Mouse (Mus musculus) retina, postnatal 7 days (tissue): ENCODE data around the gene Smpd3.

Experiments
- DNase-seq: peaks from one replicate; pipeline ENCODE4 v3.0.0-alpha.2; 2012; ENCODE audit warnings: low read depth, low spot score

Gene Smpd3

DNA sequence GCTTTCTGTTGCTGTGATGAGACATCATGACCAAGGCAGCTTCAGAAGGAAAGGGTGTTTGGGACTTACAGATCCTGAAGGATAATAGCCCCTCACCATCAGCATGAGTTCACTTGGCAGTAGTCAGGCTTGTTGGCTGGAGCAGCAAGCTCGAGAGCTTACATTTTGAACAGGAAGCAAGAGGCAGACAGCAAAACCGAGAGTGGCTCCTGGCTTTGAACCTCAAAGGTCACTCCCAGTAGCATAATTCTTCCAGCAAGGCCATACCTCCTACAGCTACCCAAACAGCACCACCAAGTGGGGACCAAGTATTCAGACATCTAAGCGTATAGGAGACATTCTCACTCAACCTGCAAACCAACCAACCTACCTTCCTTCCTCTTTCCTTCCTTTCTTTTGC lies 105.0 kb downstream of the Smpd3 start:
- no peak for DNase-seq

DNA sequence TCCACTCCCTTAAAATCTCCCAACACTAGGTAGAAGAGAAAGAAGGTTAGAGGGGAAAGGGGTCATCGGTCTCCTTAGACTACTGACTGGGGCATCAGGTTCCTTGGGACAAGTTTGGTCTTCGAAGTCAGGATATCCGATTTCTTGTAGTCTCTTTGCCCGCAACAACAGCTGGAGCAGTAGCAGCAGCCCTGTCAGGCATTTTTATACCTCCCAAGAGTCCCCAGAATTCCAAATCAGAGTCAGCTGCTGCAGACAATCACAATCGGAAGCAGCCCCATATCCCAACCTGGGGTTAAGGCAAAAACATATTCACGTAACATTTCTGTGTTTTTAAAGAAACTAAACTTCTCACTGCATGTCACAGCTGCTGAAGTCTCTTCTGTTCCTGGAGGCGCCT lies 106.3 kb downstream of the Smpd3 start:
- DNase-seq = no peak

DNA sequence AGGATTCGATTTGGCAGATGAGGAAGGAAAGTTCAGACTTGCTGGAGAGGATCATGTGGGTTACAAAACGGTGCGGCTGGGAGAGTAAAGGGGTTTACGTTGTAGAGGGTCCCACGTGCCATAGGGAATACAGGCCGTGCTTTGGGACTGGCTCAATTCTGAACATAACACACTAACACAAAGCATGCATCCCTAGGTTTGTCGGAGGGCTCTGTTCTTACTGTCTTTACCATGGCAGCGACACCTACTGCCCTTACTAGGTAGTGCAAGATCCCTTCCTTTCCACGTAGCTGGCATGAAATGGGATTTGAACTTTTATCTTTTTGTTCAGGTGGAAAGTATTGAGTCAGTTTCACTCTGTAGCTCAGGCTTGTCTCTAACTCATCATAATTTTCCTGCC lies 111.2 kb downstream of the Smpd3 start:
- DNase-seq = peak; percentile 37

DNA sequence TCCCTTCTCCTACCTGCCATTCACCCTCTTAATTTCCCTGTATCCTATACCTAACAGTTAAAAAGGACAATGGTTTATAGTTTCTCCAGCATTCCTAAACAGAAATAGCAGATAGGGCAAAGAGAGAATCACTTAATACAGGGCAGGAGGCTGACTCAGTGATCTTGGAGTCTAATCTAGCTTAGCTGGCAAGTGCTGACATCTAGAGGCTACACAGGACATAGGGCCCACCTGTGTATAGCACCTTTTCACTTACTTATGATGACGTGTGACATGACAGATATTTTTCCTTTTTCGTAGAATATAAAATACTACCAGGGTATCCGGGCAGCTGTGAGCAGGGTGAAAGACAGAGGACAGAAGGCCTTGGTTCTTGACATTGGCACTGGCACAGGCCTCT lies 118.2 kb downstream of the Smpd3 start:
- DNase-seq = no peak

DNA sequence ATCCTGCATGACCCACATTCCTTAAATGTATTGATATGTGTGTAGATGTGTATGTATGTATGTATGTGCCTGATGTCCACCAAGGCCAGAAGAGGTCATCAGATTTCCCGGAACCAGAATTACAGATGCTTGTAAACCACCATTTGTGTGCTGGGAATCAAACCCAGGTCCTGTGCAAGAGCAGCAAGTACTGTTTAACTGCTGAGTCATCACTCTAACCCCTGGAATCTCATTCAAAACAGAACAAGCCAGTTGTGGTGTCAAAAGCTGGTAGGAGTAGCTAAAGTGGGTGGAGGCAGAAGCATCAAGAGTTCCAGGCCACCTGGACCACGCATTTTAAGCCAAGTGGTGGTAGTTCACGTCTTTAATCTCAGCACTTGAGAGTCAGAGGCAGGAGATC lies 123.8 kb downstream of the Smpd3 start:
- no peak for DNase-seq

DNA sequence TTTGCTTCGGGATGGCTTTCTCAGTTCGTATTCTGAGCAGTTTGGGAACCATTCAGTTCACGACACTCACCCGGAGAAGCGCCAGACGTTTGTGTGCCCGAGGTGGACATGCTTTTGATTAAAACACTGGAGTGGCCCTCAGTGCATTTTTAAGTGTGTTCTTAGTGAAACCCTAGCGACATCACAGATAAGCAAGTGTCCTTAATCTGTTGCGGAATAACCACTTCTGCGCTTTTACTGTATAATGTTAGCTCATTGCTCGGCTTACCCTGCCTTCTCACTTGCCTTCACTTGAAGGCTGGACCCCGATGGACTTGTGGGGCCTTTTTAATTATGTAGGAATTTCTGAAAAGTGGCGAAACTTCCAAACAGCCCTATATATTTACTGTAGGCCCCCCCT lies 126.4 kb downstream of the Smpd3 start:
- DNase-seq = peak; percentile 9

DNA sequence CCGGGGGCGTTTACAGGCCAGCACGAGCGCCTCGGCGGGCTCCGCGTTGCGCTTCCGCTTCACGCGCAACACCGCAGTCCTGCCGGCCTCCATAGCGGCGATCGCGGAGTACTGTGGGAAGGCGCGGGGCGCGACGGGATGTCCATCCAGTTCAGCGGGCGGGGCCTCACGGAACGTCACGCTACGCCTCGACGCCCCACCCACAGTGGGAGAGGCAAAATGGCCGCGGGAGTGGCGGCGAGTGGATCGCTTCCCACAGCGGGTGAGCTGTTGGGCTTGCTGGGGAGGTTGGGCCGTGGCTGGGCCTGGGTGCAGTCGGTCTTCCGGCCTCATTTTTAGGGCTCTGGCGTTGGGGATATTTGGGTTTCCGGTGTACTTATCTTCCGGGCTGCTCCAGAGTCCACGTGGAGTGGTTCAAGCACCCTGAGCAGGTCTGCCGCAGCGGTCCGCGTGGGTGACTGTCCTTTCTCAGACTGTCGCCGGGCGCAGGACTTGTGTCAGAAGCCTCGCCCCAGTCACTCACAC lies 126.9 kb downstream of the Smpd3 start, which contains the start of the genes Slc7a6os and Prmt7:
Gene Slc7a6os (minus strand): TSS at position 115 of the 525 bp plus-strand sequence.
Gene Prmt7 (plus strand): TSS at position 116 of the 525 bp plus-strand sequence.
- DNase-seq = peak; percentile 90

DNA sequence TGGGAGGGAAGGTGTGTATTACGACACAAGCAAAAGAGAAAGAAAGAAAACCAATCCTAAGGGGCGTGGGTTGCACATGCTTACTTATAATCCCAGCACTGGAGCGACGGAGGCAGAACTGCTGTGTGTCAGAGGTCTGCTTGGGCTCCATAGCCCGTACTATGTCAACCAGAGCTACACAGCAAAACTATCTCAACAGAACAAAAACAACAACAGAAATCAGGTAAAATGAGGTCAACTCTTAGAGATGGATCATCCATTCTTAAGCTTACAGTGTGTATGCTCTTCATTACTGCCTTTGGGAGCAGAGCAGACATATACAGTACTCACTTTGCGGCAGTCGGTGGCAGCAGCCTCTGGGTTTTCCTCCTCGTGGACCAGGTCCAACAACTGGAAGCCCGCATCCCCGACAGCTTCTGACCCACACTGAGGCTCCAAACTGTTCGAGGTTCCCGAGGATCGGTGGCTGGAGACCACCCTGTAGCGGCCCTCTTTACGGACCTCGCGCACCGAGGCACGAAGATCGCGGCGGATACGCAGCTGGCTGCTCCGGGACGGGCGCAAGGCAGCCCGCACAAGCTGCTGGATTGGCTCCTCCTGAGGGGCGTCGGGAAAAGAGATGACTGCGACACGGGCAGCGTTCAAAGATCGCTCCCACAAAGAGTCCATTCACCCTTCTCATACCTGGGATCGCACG lies 127.6 kb downstream of the Smpd3 start:
- peak; percentile 19 for DNase-seq
